Mouse (Mus musculus): ENCODE data around the gene Lhfp.

DNA sequence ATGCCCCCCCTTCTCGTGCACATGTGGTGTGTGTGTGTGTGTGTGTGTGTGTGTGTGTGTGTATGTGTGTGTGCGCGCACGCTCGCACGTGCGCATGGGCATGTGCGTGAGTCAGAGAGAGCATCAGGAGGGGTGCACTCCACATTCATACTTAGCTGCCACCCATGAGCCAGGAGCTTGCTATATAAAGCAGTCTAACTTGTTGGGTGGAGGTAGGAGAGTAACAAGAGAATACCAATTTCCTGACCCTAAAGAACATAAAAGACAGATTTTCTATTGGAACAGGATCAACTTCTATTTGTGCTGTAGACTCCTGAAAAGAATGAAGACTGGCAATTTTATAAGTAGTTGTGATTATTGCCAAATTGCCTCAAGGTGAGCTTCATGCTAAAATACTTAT lies 39.4 kb downstream of the Lhfp start:
- TF ChIP-seq CTCF (IDR thresholded peaks at IDR 0.05; ENCODE audit: low read depth, low read length) (no peak), POLR2A (IDR thresholded peaks at IDR 0.05; ENCODE audit: borderline replicate concordance, low read depth, low read length) (no peak)
